ENCODE assay signal across 30 mouse cellular contexts in genomic region chr15:78096004-78096403, GRCm38 (mm10). TPM values are rescaled to one million over a fixed set of nuclear protein-coding genes. Genes with fewer than 3 reads are reported as not detected.
DNase-seq lines count a peak whose midpoint lies in the region; ATAC-seq and TF ChIP-seq lines count a peak whose summit lies in the region.
"Had no signal": no experiment of that assay in that cellular context is flagged by ENCODE, and none has a peak within 500 bp of the region (broad histone marks: within the 10 kb centered on the region; RNA-seq: fewer than 3 reads in every experiment).

No protein-coding gene starts in this region.

- H3K4me1 ChIP-seq in hindbrain, postnatal 0 days (ENCODE audit: insufficient read depth, low read length): no peaks in the 10 kb centered on the region
- 0 out of 2 replicates have a peak, but pooled peaks cover 7% of the 10 kb centered on the region for H3K4me1 ChIP-seq in hindbrain, embryonic 14.5 days (replicated peaks; ENCODE audit: control insufficient read depth, insufficient read depth, low read length)
- H3K4me1 ChIP-seq in cerebellum, adult 2 months (ENCODE audit: control insufficient read depth, insufficient read depth, low read length): peaks cover 59% of the 10 kb centered on the region
- H3K4me1 ChIP-seq: heart, embryonic 12.5 days; limb, embryonic 12.5 days; lung, embryonic 15.5 days had no signal

- no peak for TF ChIP-seq CTCF in hindbrain, postnatal 0 days (IDR thresholded peaks at IDR 0.05; ENCODE audit: low read depth)
- no peak for TF ChIP-seq CTCF in cerebellum, adult 2 months (IDR thresholded peaks at IDR 0.05; ENCODE audit: borderline replicate concordance, insufficient read depth, low read depth, low read length)

- H3K4me3 ChIP-seq in hindbrain, postnatal 0 days (ENCODE audit: low read length): no peak overlapping the region
- no peak overlapping the region for H3K4me3 ChIP-seq in hindbrain, embryonic 14.5 days (replicated peaks; ENCODE audit: low read length)
- H3K4me3 ChIP-seq in cerebellum, adult 2 months (replicated peaks; ENCODE audit: insufficient read depth, low read depth, low read length): no peak overlapping the region
- H3K4me3 ChIP-seq: erythroblast, embryonic 14.5 days; heart, adult 2 months; heart, embryonic 12.5 days; limb, embryonic 12.5 days; lung, embryonic 15.5 days; midbrain, embryonic 10.5 days; midbrain, embryonic 15.5 days; myocyte; neural tube, embryonic 12.5 days had no signal

- no peaks in the 10 kb centered on the region for H3K9me3 ChIP-seq in hindbrain, postnatal 0 days (ENCODE audit: low read length)
- H3K9me3 ChIP-seq in hindbrain, embryonic 14.5 days (ENCODE audit: control insufficient read depth, low read length): no peaks in the 10 kb centered on the region
- H3K9me3 ChIP-seq: heart, embryonic 12.5 days; limb, embryonic 12.5 days; lung, embryonic 15.5 days; midbrain, embryonic 10.5 days; midbrain, embryonic 15.5 days; neural tube, embryonic 12.5 days had no signal

- no peak for TF ChIP-seq POLR2A in cerebellum, adult 2 months (IDR thresholded peaks at IDR 0.05; ENCODE audit: borderline replicate concordance, insufficient read depth, low read length)

- H3K9ac ChIP-seq in hindbrain, postnatal 0 days (replicated peaks; ENCODE audit: low read length): no peak overlapping the region
- no peak overlapping the region for H3K9ac ChIP-seq in hindbrain, embryonic 14.5 days
- H3K9ac ChIP-seq: forebrain, postnatal 0 days; heart, embryonic 12.5 days; limb, embryonic 12.5 days; lung, embryonic 15.5 days; midbrain, embryonic 15.5 days; neural tube, embryonic 12.5 days had no signal

- no peaks in the 10 kb centered on the region for H3K27me3 ChIP-seq in hindbrain, postnatal 0 days (ENCODE audit: insufficient read depth, low read length)
- H3K27me3 ChIP-seq in hindbrain, embryonic 14.5 days (ENCODE audit: control insufficient read depth, insufficient read depth, low read length): no peaks in the 10 kb centered on the region
- H3K27me3 ChIP-seq in cerebellum, adult 2 months (ENCODE audit: control insufficient read depth, insufficient read depth, low read length): no peaks in the 10 kb centered on the region
- H3K27me3 ChIP-seq: heart, embryonic 12.5 days; limb, embryonic 12.5 days; lung, embryonic 15.5 days; midbrain, embryonic 15.5 days; neural tube, embryonic 12.5 days had no signal

- WGBS in hindbrain, postnatal 0 days: 78% methylated on average over 16 of the region's 16 CpGs
- 83% methylated on average over 16 of the region's 16 CpGs for WGBS in hindbrain, embryonic 14.5 days
- WGBS in cerebellum, adult 2 months: 15% methylated on average over 16 of the region's 16 CpGs

- no peak overlapping the region for H3K4me2 ChIP-seq in hindbrain, postnatal 0 days (ENCODE audit: low read depth, low read length)
- H3K4me2 ChIP-seq in hindbrain, embryonic 14.5 days (replicated peaks): no peak overlapping the region
- H3K4me2 ChIP-seq: heart, embryonic 12.5 days; limb, embryonic 12.5 days; liver, embryonic 11.5 days; lung, embryonic 15.5 days; midbrain, embryonic 15.5 days; neural tube, embryonic 12.5 days had no signal

- DNase-seq in hindbrain, postnatal 0 days (ENCODE audit: low spot score): peak; percentile 19
- no peak for DNase-seq in hindbrain, embryonic 14.5 days (ENCODE audit: low spot score)
- peak; percentile 8 for DNase-seq in ZHBTc4 (ENCODE audit: low read depth, low spot score)
- peak; percentile 63 to 70 for DNase-seq in cerebellum, adult 2 months
- peak; percentile 61 to 73 for DNase-seq in cerebellum, postnatal 14 days
- DNase-seq in kidney, adult 11 months: no peak
- DNase-seq in retina, postnatal 1 day: no peak
- no peak for DNase-seq in layer of hippocampus, postnatal 10 days (ENCODE audit: low spot score in 2 of 2)
- DNase-seq: adrenal gland, postnatal 14 days; forebrain, postnatal 0 days; heart, adult 2 months; kidney, adult 9 months; kidney, postnatal 10 days; thymus, postnatal 25 days had no signal

- no peaks in the 10 kb centered on the region for H3K36me3 ChIP-seq in hindbrain, postnatal 0 days (ENCODE audit: insufficient read depth, low read length)
- no peaks in the 10 kb centered on the region for H3K36me3 ChIP-seq in hindbrain, embryonic 14.5 days (replicated peaks; ENCODE audit: control insufficient read depth, insufficient read depth)
- H3K36me3 ChIP-seq: heart, embryonic 12.5 days; limb, embryonic 12.5 days; lung, embryonic 15.5 days; midbrain, embryonic 10.5 days; midbrain, embryonic 15.5 days; neural tube, embryonic 12.5 days had no signal

- H3K27ac ChIP-seq in hindbrain, postnatal 0 days: peak overlapping the region; percentile 48
- no peak overlapping the region for H3K27ac ChIP-seq in hindbrain, embryonic 14.5 days
- H3K27ac ChIP-seq in cerebellum, adult 2 months (ENCODE audit: insufficient read depth, low read length): no peak overlapping the region
- H3K27ac ChIP-seq: heart, adult 2 months; limb, embryonic 12.5 days; lung, embryonic 15.5 days; midbrain, embryonic 10.5 days; midbrain, embryonic 15.5 days; neural tube, embryonic 12.5 days had no signal

- peak; percentile 50; the same call in 1 of the 2 replicates for ATAC-seq in hindbrain, postnatal 0 days
- no peak; the same call in 1 of the 2 replicates for ATAC-seq in hindbrain, embryonic 14.5 days (ENCODE audit: low FRiP score)
- ATAC-seq: forebrain, postnatal 0 days; intestine, embryonic 16.5 days; midbrain, embryonic 15.5 days had no signal

RNA-seq across cellular contexts. Expression of gene Cacng2, which starts 23.8 kb away (rescaled TPM):
- total RNA-seq in hindbrain, postnatal 0 days (2014; rRNA removed): 22.5 and 24.4 TPM in 2 replicates
- 19.8 and 21.6 TPM in 2 replicates for polyA plus RNA-seq in hindbrain, postnatal 0 days (2015; fragmentation: Nextera tagmentation; extraction: Ambion mirVana)
- 14.7 and 15.4 TPM in 2 replicates for polyA plus RNA-seq in hindbrain, embryonic 14.5 days (2014; fragmentation: Nextera tagmentation; extraction: Ambion mirVana)
- 45.8 and 48.5 TPM in 2 replicates for polyA plus RNA-seq in cerebellum, adult 2 months (2012; rRNA removed)
- total RNA-seq in layer of hippocampus, postnatal 10 days (2021): 10 to 100 TPM; 36.4 to 40.3 TPM
- total RNA-seq: gastrocnemius, adult 8-10 months; heart, adult 2 months; hematopoietic stem cell, adult 5-6 weeks; megakaryocyte progenitor cell, adult 5-6 weeks had no signal
- polyA plus RNA-seq: erythroblast, embryonic 14.5 days; heart, adult 2 months; heart, embryonic 12.5 days; heart, postnatal 0 days; large intestine, adult 2 months; limb, embryonic 12.5 days; liver, embryonic 11.5 days; liver, embryonic 16.5 days; lung, embryonic 15.5 days had no signal

Comparison
In these comparisons a context has a peak if more than half of its experiments do, and no peak if none do; other contexts are left out.
1. DNase-seq: peak in hindbrain, postnatal 0 days (single experiment), ZHBTc4 (single experiment), cerebellum, adult 2 months (2 of 2) and cerebellum, postnatal 14 days (2 of 2); none in hindbrain, embryonic 14.5 days (single experiment), kidney, adult 11 months (single experiment), retina, postnatal 1 day (single experiment) and layer of hippocampus, postnatal 10 days (0 of 2).